Mouse (Mus musculus) hematopoietic multipotent progenitor cell, adult 10-12 weeks (in vitro differentiated cells): ENCODE measurements around the gene Olfr239. TPM values are rescaled to one million over a fixed set of nuclear protein-coding genes. Genes with fewer than 3 reads are reported as not detected.

Experiments
- polyA plus RNA-seq: library from polyadenylated mRNA; stranded (reverse); fragments of >175 nt; gene quantifications from 2 replicates; pipeline ENCODE4 v1.2.3, GENCODE M21; 2012; ENCODE audit warnings: low replicate concordance

The Olfr239 gene
- polyA plus RNA-seq = not detected in 2 replicates

GRCm38 (mm10) chr17:33191002-33191401 is at the start of gene Olfr239:
Gene Olfr239, plus strand, starts transcription at chr17:33191302.

GRCm38 (mm10) chr17:33168147-33168546 is 23.0 kb upstream of the Olfr239 start, which contains the start of gene Olfr55:
Gene Olfr55, plus strand, starts transcription at chr17:33168447.

GRCm38 (mm10) chr17:33221590-33221989 is 30.5 kb downstream of the Olfr239 start, which contains the start of gene Olfr1564:
Gene Olfr1564, minus strand, starts transcription at chr17:33221690.

Other genes with a start within 250 kb of the Olfr239 start
- 66.1 and 166 TPM in 2 replicates for gene Cyp4f13, start 243.9 kb upstream of the Olfr239 start, polyA plus RNA-seq
- 0.22 and 0.72 TPM in 2 replicates for gene Zfp472, start 225.5 kb upstream of the Olfr239 start, polyA plus RNA-seq
- gene Zfp952, start 198.2 kb upstream of the Olfr239 start, polyA plus RNA-seq = 0.28 and 1.1 TPM in 2 replicates
- 0.19 and 0.31 TPM in 2 replicates for gene Zfp763, start 157.9 kb upstream of the Olfr239 start, polyA plus RNA-seq
- gene 4921501E09Rik, start 123.2 kb upstream of the Olfr239 start, polyA plus RNA-seq = not detected in 2 replicates
- 0.36 and 1.0 TPM in 2 replicates for gene Zfp563, start 102.0 kb upstream of the Olfr239 start, polyA plus RNA-seq
- gene Morc2b, start 51.6 kb upstream of the Olfr239 start, polyA plus RNA-seq = not detected in 2 replicates
- not detected in 2 replicates for gene Olfr55, start 22.9 kb upstream of the Olfr239 start, polyA plus RNA-seq
- not detected in 2 replicates for gene Olfr1564, start 30.4 kb downstream of the Olfr239 start, polyA plus RNA-seq
- gene Zfp955a, start 63.8 kb downstream of the Olfr239 start, polyA plus RNA-seq = 0.14 and 0.30 TPM in 2 replicates
- gene Olfr63, start 73.4 kb downstream of the Olfr239 start, polyA plus RNA-seq = not detected in 2 replicates
- 0.16 and 0.43 TPM in 2 replicates for gene Zfp955b, start 98.2 kb downstream of the Olfr239 start, polyA plus RNA-seq
- 0.14 and 0.68 TPM in 2 replicates for gene Zfp81, start 167.6 kb downstream of the Olfr239 start, polyA plus RNA-seq
- 0.16 and 0.28 TPM in 2 replicates for gene Zfp101, start 203.3 kb downstream of the Olfr239 start, polyA plus RNA-seq
- not detected in 2 replicates for gene Actl9, start 241.6 kb downstream of the Olfr239 start, polyA plus RNA-seq